Mouse (Mus musculus) erythroblast, embryonic 14.5 days (primary cell): ENCODE data around the gene Ankrd13c. TPM values are rescaled to one million over a fixed set of nuclear protein-coding genes. Genes with fewer than 3 reads are reported as not detected.

Source experiments
- H3K27me3 ChIP-seq: 2 replicates; pipeline ENCODE4 v1.6.1; 2012; ENCODE audit warnings: inconsistent platforms; ENCODE audit not compliant: control insufficient read depth
- H3K36me3 ChIP-seq: 2 replicates; pipeline ENCODE4 v1.6.1; 2012; ENCODE audit warnings: mild to moderate bottlenecking, inconsistent platforms; ENCODE audit not compliant: control insufficient read depth
- H3K4me1 ChIP-seq: 2 replicates; pipeline ENCODE4 v1.6.1; 2012; ENCODE audit warnings: inconsistent platforms; ENCODE audit not compliant: control insufficient read depth
- H3K4me3 ChIP-seq: replicated peaks from 2 replicates; pipeline ENCODE3; 2012; ENCODE audit warnings: moderate library complexity, mild to moderate bottlenecking, inconsistent platforms
- H3K9me3 ChIP-seq: 2 replicates; pipeline ENCODE4 v1.6.1; 2012; ENCODE audit warnings: low read length, inconsistent platforms, mixed read lengths; ENCODE audit not compliant: control insufficient read depth
- GATA1 ChIP-seq: IDR thresholded peaks from 2 replicates; pipeline ENCODE4 v1.6.1; 2012; ENCODE audit warnings: low read length, inconsistent platforms, mixed read lengths
- TAL1 ChIP-seq: IDR thresholded peaks from 3 replicates; pipeline ENCODE4 v1.6.1; 2012; ENCODE audit warnings: low read length, inconsistent platforms, mixed read lengths
- polyA plus RNA-seq: library from polyadenylated mRNA; stranded (reverse); fragments of >175 nt; gene quantifications from 2 replicates; pipeline ENCODE4 v1.2.3, GENCODE M21; 2012

Ankrd13c gene
- polyA plus RNA-seq, 1 experiment, result 3.2 TPM

- Histone ChIP-seq H3K4me1 (peaks cover 47% of the 10 kb centered on the region), H3K4me3 (peak within 1 kb of the TSS; percentile 90), H3K36me3 (peaks cover 15% of the 10 kb centered on the region), H3K9me3 (no peaks in the 10 kb centered on the region), H3K27me3 (no peaks in the 10 kb centered on the region)
- TF ChIP-seq TAL1, result no peak
- TF ChIP-seq GATA1, result no peak
Measured at GRCm38 (mm10) chr3:158036329-158036988, 89.4 kb downstream of the Ankrd13c start, which contains the start of the genes Srsf11 and Lrrc40. Gene Srsf11 (minus strand): TSS chr3:158036639. Gene Lrrc40 (plus strand): TSS chr3:158036662.

- peaks cover 22% of the 10 kb centered on the region for H3K36me3 ChIP-seq
- H3K9me3 ChIP-seq, result no peaks in the 10 kb centered on the region
- no peak for TF ChIP-seq GATA1
- TF ChIP-seq TAL1, result no peak
- H3K4me1 ChIP-seq, result peaks cover 37% of the 10 kb centered on the region
- no peaks in the 10 kb centered on the region for H3K27me3 ChIP-seq
- peak overlapping the region; percentile 10 for H3K4me3 ChIP-seq
Measured at GRCm38 (mm10) chr3:158038106-158038505, 91.1 kb downstream of the Ankrd13c start.

GRCm38 (mm10) chr3:158040755-158041154 is 93.7 kb downstream of the Ankrd13c start:
- no peaks in the 10 kb centered on the region for H3K27me3 ChIP-seq
- no peak overlapping the region for H3K4me3 ChIP-seq
- peaks cover 15% of the 10 kb centered on the region for H3K36me3 ChIP-seq
- no peaks in the 10 kb centered on the region for H3K9me3 ChIP-seq
- no peak for TF ChIP-seq TAL1
- TF ChIP-seq GATA1, result no peak
- peaks cover 18% of the 10 kb centered on the region for H3K4me1 ChIP-seq

GRCm38 (mm10) chr3:158049508-158049907 is 102.5 kb downstream of the Ankrd13c start:
- Histone ChIP-seq H3K4me1 (no peaks in the 10 kb centered on the region), H3K4me3 (no peak overlapping the region), H3K9me3 (no peaks in the 10 kb centered on the region), H3K27me3 (no peaks in the 10 kb centered on the region), H3K36me3 (peaks cover 53% of the 10 kb centered on the region)
- TF ChIP-seq GATA1 (no peak), TAL1 (no peak)

Other genes with a start within 250 kb of the Ankrd13c start
- gene Cth, start 22.2 kb upstream of the Ankrd13c start, polyA plus RNA-seq, result not detected in 2 replicates
- gene Srsf11, start 89.4 kb downstream of the Ankrd13c start, polyA plus RNA-seq, result 9.6 and 9.7 TPM in 2 replicates
- 1.1 and 1.3 TPM in 2 replicates for gene Lrrc40, start 89.4 kb downstream of the Ankrd13c start, polyA plus RNA-seq